Mouse (Mus musculus) cortical plate, adult 2 months (tissue): ENCODE measurements around the gene Mast4.

Experiments used
- CTCF ChIP-seq: fragments of 200-500 bp; IDR thresholded peaks from 2 replicates; pipeline ENCODE4 v1.5.1; 2011; ENCODE audit warnings: mild to moderate bottlenecking, control low read depth, low read length; ENCODE audit not compliant: insufficient read depth; ENCODE audit errors: extremely low read depth
- POLR2A ChIP-seq: fragments of 200-500 bp; IDR thresholded peaks from 2 replicates; pipeline ENCODE4 v1.6.1; 2011; ENCODE audit warnings: mild to moderate bottlenecking, low read length, control low read depth; ENCODE audit not compliant: insufficient read depth; ENCODE audit errors: extremely low read depth

- TF ChIP-seq CTCF = no peak
- no peak for TF ChIP-seq POLR2A
Observed at GRCm38 (mm10) chr13:102775506-102775905, 558.8 kb downstream of the Mast4 start.
